Mouse (Mus musculus) myocyte (in vitro differentiated cells): Measurements from ENCODE around the gene Prss16. TPM values are rescaled to one million over a fixed set of nuclear protein-coding genes. Genes with fewer than 3 reads are reported as not detected.
"Not testable (repeated sequence)": the region's sequence is repeated elsewhere in the genome, so short reads cannot be mapped to it uniquely, and the experiment has no call there.

Source experiments
- H3K27me3 ChIP-seq: one replicate; pipeline ENCODE4 v1.6.1; 2011; ENCODE audit not compliant: control insufficient read depth, insufficient read depth, insufficient read length
- H3K36me3 ChIP-seq: one replicate; pipeline ENCODE4 v1.6.1; 2011; ENCODE audit not compliant: control insufficient read depth, insufficient read depth
- H3K4me2 ChIP-seq: one replicate; pipeline ENCODE4 v1.6.1; 2011; ENCODE audit warnings: low read depth, control low read depth
- H3K4me3 ChIP-seq: one replicate; pipeline ENCODE4 v1.5.1; 2011; ENCODE audit warnings: mild to moderate bottlenecking, control low read depth, moderate library complexity
- H3K79me2 ChIP-seq: one replicate; pipeline ENCODE4 v1.6.1; 2011; ENCODE audit not compliant: control insufficient read depth, insufficient read depth
- H3ac ChIP-seq: one replicate; pipeline ENCODE4 v1.6.1; 2011; ENCODE audit not compliant: control insufficient read depth, insufficient read length
- CEBPB ChIP-seq: IDR thresholded peaks from 2 replicates; pipeline ENCODE4 v1.6.1; 2011; ENCODE audit warnings: mild to moderate bottlenecking, moderate library complexity; ENCODE audit not compliant: poor library complexity, insufficient read depth, severe bottlenecking
- E2F4 ChIP-seq: IDR thresholded peaks from one replicate; pipeline ENCODE4 v1.6.1; 2011; ENCODE audit warnings: mild to moderate bottlenecking, control low read depth, moderate library complexity; ENCODE audit not compliant: insufficient read depth
- MAX ChIP-seq: IDR thresholded peaks from one replicate; pipeline ENCODE4 v1.6.1; 2011; ENCODE audit warnings: low read depth, mild to moderate bottlenecking, control low read depth
- MYOD1 ChIP-seq, 3 experiments: IDR thresholded peaks; one replicate each; pipeline ENCODE4 v1.6.1; 2011; ENCODE audit warnings: control low read depth in 2 of 3, low read depth in 2 of 3, mild to moderate bottlenecking in 2 of 3, moderate library complexity in 1 of 3; ENCODE audit not compliant: insufficient read length in 2 of 3, control insufficient read depth in 1 of 3
- MYOG ChIP-seq, 3 experiments: IDR thresholded peaks; one replicate each; pipeline ENCODE4 v1.6.1; 2011; ENCODE audit warnings: control low read depth in 2 of 3, low read depth in 2 of 3, mild to moderate bottlenecking in 2 of 3; ENCODE audit not compliant: insufficient read length in 2 of 3, control insufficient read depth in 1 of 3, insufficient read depth in 1 of 3
- POLR2A ChIP-seq: IDR thresholded peaks from one replicate; pipeline ENCODE4 v1.6.1; 2011; ENCODE audit warnings: low read depth, mild to moderate bottlenecking, control low read depth, moderate library complexity; ENCODE audit not compliant: insufficient read length
- POLR2AphosphoS2 ChIP-seq: IDR thresholded peaks from one replicate; pipeline ENCODE4 v1.6.1; 2011; ENCODE audit warnings: low read depth, control low read depth; ENCODE audit not compliant: insufficient read length
- REST ChIP-seq: IDR thresholded peaks from one replicate; pipeline ENCODE4 v1.6.1; 2011; ENCODE audit warnings: mild to moderate bottlenecking, control low read depth, moderate library complexity; ENCODE audit not compliant: insufficient read depth, insufficient read length
- SRF ChIP-seq: IDR thresholded peaks from one replicate; pipeline ENCODE4 v1.6.1; 2011; ENCODE audit warnings: low read depth; ENCODE audit not compliant: control insufficient read depth, insufficient read length
- TCF12 ChIP-seq: IDR thresholded peaks from one replicate; pipeline ENCODE4 v1.6.1; 2011; ENCODE audit warnings: mild to moderate bottlenecking, control low read depth; ENCODE audit not compliant: poor library complexity, insufficient read depth, severe bottlenecking
- TCF3 ChIP-seq: IDR thresholded peaks from one replicate; pipeline ENCODE4 v1.6.1; 2011; ENCODE audit warnings: low read depth, control low read depth; ENCODE audit not compliant: insufficient read length
- USF1 ChIP-seq: IDR thresholded peaks from one replicate; pipeline ENCODE4 v1.6.1; 2011; ENCODE audit warnings: low read depth, mild to moderate bottlenecking, control low read depth, moderate library complexity
- polyA plus RNA-seq: library from polyadenylated mRNA; unstranded; fragments of >200 nt; fragmentation: generic; extraction: Trizol; gene quantifications from one replicate; pipeline ENCODE4 v1.2.1, GENCODE M21; 2012; ENCODE audit warnings: missing spikeins

Gene Prss16
- polyA plus RNA-seq, 1 experiment: 0.34 TPM

- Histone ChIP-seq H3ac (no peak overlapping the region), H3K79me2 (no peaks in the 10 kb centered on the region), H3K4me3 (peak overlapping the region; percentile 41), H3K4me2 (peak overlapping the region; percentile 79), H3K36me3 (no peaks in the 10 kb centered on the region), H3K27me3 (no peaks in the 10 kb centered on the region)
- no peak for TF ChIP-seq MYOG (IDR thresholded peaks at IDR 0.05; ENCODE audit: control insufficient read depth in 1 of 3, insufficient read depth in 1 of 3, insufficient read length in 2 of 3, low read depth in 2 of 3)
- TF ChIP-seq POLR2AphosphoS2: peak; percentile 34
Observed at GRCm38 (mm10) chr13:22036149-22036956, 26.8 kb upstream of the Prss16 start.

GRCm38 (mm10) chr13:22035267-22036148, 26.0 kb upstream of the Prss16 start, which contains the start of the genes Hist1h2ah and Hist1h2bk:
TSS of gene Hist1h2ah (minus strand) at chr13:22035568.
TSS of gene Hist1h2bk (plus strand) at chr13:22035870.
- H3ac ChIP-seq, H3K79me2 ChIP-seq, H3K36me3 ChIP-seq, H3K27me3 ChIP-seq: not testable (repeated sequence)
- H3K4me3 ChIP-seq: peak within 1 kb of the TSS; percentile 41
- H3K4me2 ChIP-seq: peak within 1 kb of the TSS; percentile 96
- TF ChIP-seq POLR2AphosphoS2 (peak; percentile 75), POLR2A (peak; percentile 73), E2F4 (peak; percentile 97)

GRCm38 (mm10) chr13:22034443-22035266, 25.1 kb upstream of the Prss16 start:
- Histone ChIP-seq H3K4me2 (peak overlapping the region; percentile 96), H3K79me2 (no peaks in the 10 kb centered on the region), H3K4me3 (peak overlapping the region; percentile 41), H3K36me3 (no peaks in the 10 kb centered on the region), H3ac (no peak overlapping the region), H3K27me3 (no peaks in the 10 kb centered on the region)
- TF ChIP-seq POLR2A (peak; percentile 12), REST (no peak), USF1 (peak; percentile 55), TCF3 (no peak), MAX (no peak), TCF12 (no peak), SRF (no peak)

- Histone ChIP-seq H3K27me3 (no peaks in the 10 kb centered on the region), H3K4me3 (peak overlapping the region; percentile 41)
- TF ChIP-seq MAX (no peak), POLR2A (no peak), SRF (no peak), CEBPB (no peak), POLR2AphosphoS2 (no peak), TCF3 (no peak), TCF12 (no peak), USF1 (no peak), E2F4 (no peak), REST (no peak), MYOG (IDR thresholded peaks at IDR 0.05; ENCODE audit: control insufficient read depth in 1 of 3, insufficient read depth in 1 of 3, insufficient read length in 2 of 3, low read depth in 2 of 3) (no peak), MYOD1 (IDR thresholded peaks at IDR 0.05; ENCODE audit: control insufficient read depth in 1 of 3, insufficient read length in 2 of 3, low read depth in 2 of 3) (no peak)
Observed at GRCm38 (mm10) chr13:22033741-22034442, 24.4 kb upstream of the Prss16 start.

More at GRCm38 (mm10) chr13:22033741-22034442, 24.4 kb upstream of the Prss16 start:
- no peaks in the 10 kb centered on the region for H3K79me2 ChIP-seq
- H3K4me2 ChIP-seq: peak overlapping the region; percentile 96
- no peak overlapping the region for H3ac ChIP-seq
- no peaks in the 10 kb centered on the region for H3K36me3 ChIP-seq
